Mouse (Mus musculus) forebrain, embryonic 14.5 days (tissue): ENCODE results near the gene Ttc30a2. TPM values are rescaled to one million over a fixed set of nuclear protein-coding genes. Genes with fewer than 3 reads are reported as not detected.
"Not testable (repeated sequence)": the region's sequence is repeated elsewhere in the genome, so short reads cannot be mapped to it uniquely, and the experiment has no call there.

Source experiments
- ATAC-seq: fragments of 200-750 bp; cut with Nextera tagmentation; 2 replicates; pipeline ENCODE4 v1.8.0; 2017; ENCODE audit warnings: mild to moderate bottlenecking, moderate library complexity
- DNase-seq: peaks from one replicate; pipeline ENCODE4 v3.0.0-alpha.2; 2015; ENCODE audit warnings: low spot score
- H3K27ac ChIP-seq: fragments of 300-500 bp; sonication (generic); 2 replicates; pipeline ENCODE4 v1.5.1; 2014; ENCODE audit warnings: low read depth, mild to moderate bottlenecking, control low read depth, low read length, moderate library complexity
- H3K27me3 ChIP-seq: fragments of 300-500 bp; sonication (generic); replicated peaks from 2 replicates; pipeline ENCODE4 v1.6.1; 2014; ENCODE audit warnings: low read length, control low read depth, mixed read lengths; ENCODE audit not compliant: control insufficient read depth, insufficient read depth
- H3K36me3 ChIP-seq: fragments of 300-500 bp; sonication (generic); 2 replicates; pipeline ENCODE4 v1.6.1; 2014; ENCODE audit warnings: low read length, control low read depth; ENCODE audit not compliant: control insufficient read depth, insufficient read depth
- H3K4me1 ChIP-seq: fragments of 300-500 bp; sonication (generic); 2 replicates; pipeline ENCODE4 v1.6.1; 2014; ENCODE audit warnings: antibody characterized with exemption, low read length, control low read depth; ENCODE audit not compliant: control insufficient read depth, insufficient read depth
- H3K4me2 ChIP-seq: fragments of 300-500 bp; sonication (generic); 2 replicates; pipeline ENCODE4 v1.6.1; 2014; ENCODE audit warnings: mild to moderate bottlenecking, control low read depth, low read length
- H3K4me3 ChIP-seq: fragments of 300-500 bp; sonication (generic); 2 replicates; pipeline ENCODE4 v1.5.1; 2014; ENCODE audit warnings: low read depth, low read length, control low read depth
- H3K9ac ChIP-seq: fragments of 300-500 bp; sonication (generic); 2 replicates; pipeline ENCODE4 v1.6.1; 2014; ENCODE audit warnings: mild to moderate bottlenecking, low read length, control low read depth, moderate library complexity
- H3K9me3 ChIP-seq: fragments of 300-500 bp; sonication (generic); replicated peaks from 2 replicates; pipeline ENCODE4 v1.6.1; 2016; ENCODE audit warnings: low read length, control low read depth, mixed read lengths; ENCODE audit not compliant: control insufficient read depth
- WGBS: fragments of 180-500 bp; shearing (Covaris S2); extraction: QIAGEN DNeasy Blood & Tissue Kit; methylation state at CpG from one replicate; pipeline ENCODE4 v1.1.7; 2014; 5-methylcytosine and 5-hydroxymethylcytosine counted together
- polyA plus RNA-seq: library from polyadenylated mRNA; unstranded; fragments of >200 nt; fragmentation: Nextera tagmentation; extraction: Ambion mirVana; gene quantifications from 2 replicates; pipeline ENCODE4 v1.2.1, GENCODE M21; 2014

Gene Ttc30a2
- polyA plus RNA-seq, 1 experiment from 2014 or later, result 1.6 TPM

GRCm38 (mm10) chr2:75985124-75985523, 7.2 kb upstream of the Ttc30a2 start:
- Histone ChIP-seq H3K27me3 (no peaks in the 10 kb centered on the region), H3K4me3 (no peak overlapping the region), H3K4me1 (peaks cover 17% of the 10 kb centered on the region; the same call in 1 of the 2 replicates), H3K36me3 (no peaks in the 10 kb centered on the region), H3K9me3 (no peaks in the 10 kb centered on the region), H3K27ac (no peak overlapping the region), H3K9ac (no peak overlapping the region), H3K4me2 (no peak overlapping the region)
- 2% methylated on average over 2 of the region's 2 CpGs for WGBS
- peak; percentile 65 for ATAC-seq
- peak; percentile 92 for DNase-seq

- Histone ChIP-seq H3K4me3 (no peak overlapping the region), H3K36me3 (no peaks in the 10 kb centered on the region), H3K9ac (no peak overlapping the region), H3K4me1 (peaks cover 17% of the 10 kb centered on the region; the same call in 1 of the 2 replicates), H3K9me3 (no peaks in the 10 kb centered on the region), H3K27ac (no peak overlapping the region), H3K4me2 (no peak overlapping the region), H3K27me3 (no peaks in the 10 kb centered on the region)
- ATAC-seq (no peak), DNase-seq (no peak)
- 88% methylated on average over 3 of the region's 3 CpGs for WGBS
Measured at GRCm38 (mm10) chr2:75983847-75984246, 5.9 kb upstream of the Ttc30a2 start.

GRCm38 (mm10) chr2:75983091-75983490, 5.1 kb upstream of the Ttc30a2 start:
- no peak overlapping the region for H3K4me3 ChIP-seq
- H3K9me3 ChIP-seq, result no peaks in the 10 kb centered on the region
- ATAC-seq (no peak), DNase-seq (no peak)
- peaks cover 12% of the 10 kb centered on the region; the same call in 1 of the 2 replicates for H3K4me1 ChIP-seq
- no peak overlapping the region for H3K4me2 ChIP-seq
- no peak overlapping the region for H3K27ac ChIP-seq
- 96% methylated on average over 3 of the region's 3 CpGs for WGBS
- no peak overlapping the region for H3K9ac ChIP-seq
- H3K36me3 ChIP-seq, result no peaks in the 10 kb centered on the region
- H3K27me3 ChIP-seq, result no peaks in the 10 kb centered on the region

- Histone ChIP-seq H3K36me3 (no peaks in the 10 kb centered on the region), H3K4me2 (no peak overlapping the region), H3K9ac (no peak overlapping the region), H3K4me3 (no peak overlapping the region), H3K27me3 (no peaks in the 10 kb centered on the region), H3K9me3 (no peaks in the 10 kb centered on the region), H3K4me1 (peaks cover 8% of the 10 kb centered on the region; the same call in 1 of the 2 replicates), H3K27ac (no peak overlapping the region)
- no peak for ATAC-seq
- no peak for DNase-seq
- WGBS, result 98% methylated on average over 4 of the region's 4 CpGs
Measured at GRCm38 (mm10) chr2:75982626-75983025, 4.7 kb upstream of the Ttc30a2 start.

GRCm38 (mm10) chr2:75981440-75982081, 3.6 kb upstream of the Ttc30a2 start, which contains the start of gene Ttc30a1:
TSS of gene Ttc30a1 (minus strand) at chr2:75981967.
- Histone ChIP-seq H3K4me2 (peak within 1 kb of the TSS; percentile 61), H3K9ac (peak within 1 kb of the TSS; percentile 47; the same call in 1 of the 2 replicates), H3K4me3 (peak within 1 kb of the TSS; percentile 34)
- H3K27ac ChIP-seq, H3K9me3 ChIP-seq, H3K36me3 ChIP-seq, H3K4me1 ChIP-seq, H3K27me3 ChIP-seq: not testable (repeated sequence)
- WGBS, result 3% methylated on average over 30 of the region's 34 CpGs
- DNase-seq (peak; percentile 96), ATAC-seq (peak; percentile 76)

GRCm38 (mm10) chr2:75980933-75981439, 3.0 kb upstream of the Ttc30a2 start:
- WGBS, result 97% methylated on average over 13 of the region's 13 CpGs
- ATAC-seq, H3K9ac ChIP-seq, H3K9me3 ChIP-seq, H3K4me1 ChIP-seq, H3K27me3 ChIP-seq, H3K36me3 ChIP-seq, H3K27ac ChIP-seq, DNase-seq: not testable (repeated sequence)
- Histone ChIP-seq H3K4me2 (peak overlapping the region; percentile 61), H3K4me3 (peak overlapping the region; percentile 34)

GRCm38 (mm10) chr2:75976070-75976469, 1.9 kb downstream of the Ttc30a2 start:
- DNase-seq, H3K36me3 ChIP-seq, H3K4me1 ChIP-seq, H3K9me3 ChIP-seq, ATAC-seq, H3K9ac ChIP-seq, H3K4me2 ChIP-seq, H3K27me3 ChIP-seq, H3K4me3 ChIP-seq, H3K27ac ChIP-seq: not testable (repeated sequence)
- WGBS, result 88% methylated on average over 2 of the region's 2 CpGs

- H3K4me3 ChIP-seq, result no peak overlapping the region
- H3K27me3 ChIP-seq, result no peaks in the 10 kb centered on the region
- H3K9me3 ChIP-seq, result no peaks in the 10 kb centered on the region
- 83% methylated on average over 9 of the region's 9 CpGs for WGBS
- no peak for DNase-seq
- H3K4me2 ChIP-seq, result no peak overlapping the region
- no peak overlapping the region for H3K27ac ChIP-seq
- no peak overlapping the region for H3K9ac ChIP-seq
- no peak for ATAC-seq
- H3K4me1 ChIP-seq, result no peaks in the 10 kb centered on the region
- H3K36me3 ChIP-seq, result no peaks in the 10 kb centered on the region
Measured at GRCm38 (mm10) chr2:75974131-75974530, 3.8 kb downstream of the Ttc30a2 start.

- no peak overlapping the region for H3K27ac ChIP-seq
- H3K9ac ChIP-seq, result no peak overlapping the region
- H3K27me3 ChIP-seq, result no peaks in the 10 kb centered on the region
- H3K36me3 ChIP-seq, result no peaks in the 10 kb centered on the region
- peak overlapping the region; percentile 39 for H3K4me2 ChIP-seq
- H3K9me3 ChIP-seq, result no peaks in the 10 kb centered on the region
- H3K4me1 ChIP-seq, result peaks cover 9% of the 10 kb centered on the region
- ATAC-seq, result peak; percentile 84
- peak; percentile 93 for DNase-seq
- 31% methylated on average over 5 of the region's 5 CpGs for WGBS
- no peak overlapping the region for H3K4me3 ChIP-seq
Measured at GRCm38 (mm10) chr2:75964972-75965371, 13.0 kb downstream of the Ttc30a2 start.
